Mouse (Mus musculus) adrenal gland, postnatal 4 days (tissue): Measurements from ENCODE around the gene Aifm2. TPM values are rescaled to one million over a fixed set of nuclear protein-coding genes. Genes with fewer than 3 reads are reported as not detected.

Experiments used
- DNase-seq, 2 experiments: peaks; one replicate each; pipeline ENCODE4 v3.0.0; 2021 to 2022; ENCODE audit warnings: low spot score in 2 of 2, mixed read lengths in 2 of 2
- microRNA-seq: library from miRNA; unstranded; fragments of <30 nt; microRNA quantifications from one replicate; pipeline ENCODE4 v1.2.0, GENCODE M21; 2021
- total RNA-seq, 2 experiments: library from RNA; stranded (reverse); gene quantifications; 2 replicates each; pipeline ENCODE4 v1.2.3; 2021

Gene Aifm2
- total RNA-seq, 2 experiments from 2014 or later, result 229 to 261 TPM

GRCm38 (mm10) chr10:61759869-61760268 lies 44.8 kb downstream of the Aifm2 start:
- DNase-seq, result no peak

GRCm38 (mm10) chr10:61764689-61765088 lies 49.6 kb downstream of the Aifm2 start:
- no peak for DNase-seq

- DNase-seq, result no peak
Observed at GRCm38 (mm10) chr10:61765558-61765957, 50.5 kb downstream of the Aifm2 start.

- DNase-seq, result no peak
Observed at GRCm38 (mm10) chr10:61766806-61767205, 51.7 kb downstream of the Aifm2 start.

GRCm38 (mm10) chr10:61781461-61782128 lies 66.5 kb downstream of the Aifm2 start:
- no peak for DNase-seq

GRCm38 (mm10) chr10:61782799-61783611 lies 67.9 kb downstream of the Aifm2 start:
- peak; percentile 34 to 48 for DNase-seq

- peak; percentile 27 to 59 for DNase-seq
Observed at GRCm38 (mm10) chr10:61783621-61784251, 68.7 kb downstream of the Aifm2 start, which contains the start of gene H2afy2. Gene H2afy2 (minus strand): TSS chr10:61784147.

GRCm38 (mm10) chr10:61784414-61784813 lies 69.4 kb downstream of the Aifm2 start:
- no peak for DNase-seq

GRCm38 (mm10) chr10:61787541-61788313 lies 72.7 kb downstream of the Aifm2 start:
- DNase-seq, result no peak

- no peak for DNase-seq
Observed at GRCm38 (mm10) chr10:61788499-61788898, 73.4 kb downstream of the Aifm2 start.

Small RNA genes lying within 50 kb of the gene (microRNA-seq; reads per million reads assigned to microRNA genes)
- not detected for gene Mir5108

Other genes with a start within 250 kb of the Aifm2 start
- 10 to 100 TPM; 12.2 to 13.8 TPM for gene Lrrc20, start 239.5 kb upstream of the Aifm2 start, total RNA-seq
- gene Npffr1, start 119.8 kb upstream of the Aifm2 start, total RNA-seq, result under 1 TPM; 0.20 to 0.37 TPM
- gene Ppa1, start 66.7 kb upstream of the Aifm2 start, total RNA-seq, result 10 to 100 TPM; 50.1 to 55.6 TPM
- gene Sar1a, start 35.0 kb upstream of the Aifm2 start, total RNA-seq, result 100 to 1,000 TPM; 184 to 192 TPM
- gene Tysnd1, start 19.7 kb upstream of the Aifm2 start, total RNA-seq, result 10 to 100 TPM; 67.6 to 68.2 TPM
- 10 to 100 TPM; 35.2 to 35.4 TPM for gene H2afy2, start 68.9 kb downstream of the Aifm2 start, total RNA-seq